Mouse (Mus musculus): ENCODE data around the gene Bcor. TPM values are rescaled to one million over a fixed set of nuclear protein-coding genes. Genes with fewer than 3 reads are reported as not detected.

Gene Bcor
- polyA plus RNA-seq, 1 experiment from 2014 or later, result 23.5 TPM

DNA sequence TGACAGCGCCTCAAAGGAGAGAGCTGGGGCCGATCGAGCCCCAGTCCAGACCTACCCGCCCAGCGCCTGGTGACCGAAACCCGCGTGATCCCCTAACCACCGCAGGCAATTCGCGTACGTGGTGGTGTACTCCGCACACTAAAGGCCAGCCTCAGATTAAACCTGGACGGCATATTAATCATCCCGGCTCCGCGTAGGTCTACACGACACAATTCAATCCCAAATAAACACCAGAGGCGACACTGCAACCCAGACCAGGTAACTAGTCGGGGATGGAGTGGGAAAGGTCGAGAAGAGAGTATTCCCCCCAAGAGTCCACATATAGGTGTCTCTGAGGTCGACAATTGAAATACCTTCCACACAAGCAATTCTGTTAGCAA, 82.6 kb downstream of the Bcor start:
- no peak for DNase-seq (ENCODE audit: low spot score)

DNA sequence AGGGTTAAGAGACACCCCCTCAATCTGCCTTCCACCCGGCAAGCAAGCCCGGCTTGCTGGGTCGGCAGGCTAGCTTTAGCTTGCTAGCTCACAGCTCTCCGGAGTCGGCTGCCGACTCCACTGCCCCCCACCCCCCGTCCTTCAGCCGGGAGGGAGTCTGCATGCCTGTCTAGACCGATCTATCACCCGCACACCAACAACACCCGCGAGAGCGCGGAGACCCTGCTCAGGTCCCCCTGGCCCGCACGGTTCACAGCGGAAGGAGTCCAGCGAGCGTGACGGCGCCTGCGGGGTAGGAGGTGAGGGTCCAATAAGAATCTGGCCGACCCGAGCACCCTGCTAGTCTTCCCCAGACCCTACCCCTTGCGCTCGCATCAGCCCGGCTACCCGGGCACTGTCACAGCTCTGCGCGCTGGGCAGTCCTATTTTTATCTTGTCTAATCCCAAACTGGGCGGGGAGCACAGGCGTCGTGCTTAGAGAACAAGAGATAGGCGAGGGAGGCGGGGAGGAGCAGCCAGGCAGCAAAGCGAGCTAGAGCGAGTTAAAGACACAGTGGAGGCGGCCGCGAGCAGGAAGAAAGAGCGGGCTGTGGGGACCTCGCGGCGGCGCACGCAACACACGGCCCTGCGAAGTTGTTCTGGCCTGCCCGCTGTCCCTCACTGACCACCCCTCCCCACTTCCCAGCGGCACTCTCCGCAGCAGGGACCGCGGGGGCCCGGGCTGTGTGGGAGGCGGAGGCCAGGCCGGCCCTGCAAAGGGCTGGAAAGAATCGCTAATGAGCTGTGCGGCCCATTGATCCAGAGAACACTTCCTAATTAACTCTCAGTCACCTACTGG, 83.2 kb downstream of the Bcor start:
- 3% methylated on average over 58 of the region's 58 CpGs for WGBS
- peaks cover 15% of the 10 kb centered on the region for H3K4me1 ChIP-seq (replicated peaks; ENCODE audit: control insufficient read depth, insufficient read depth, low read length)
- no peaks in the 10 kb centered on the region for H3K36me3 ChIP-seq (ENCODE audit: control insufficient read depth, insufficient read depth, low read length)
- peak overlapping the region; percentile 73 for H3K4me2 ChIP-seq (ENCODE audit: low read depth, low read length, severe bottlenecking)
- H3K27me3 ChIP-seq (ENCODE audit: control insufficient read depth, insufficient read depth, low read length), result peaks cover 53% of the 10 kb centered on the region
- no peaks in the 10 kb centered on the region for H3K9me3 ChIP-seq (ENCODE audit: control insufficient read depth, low read length)
- H3K4me3 ChIP-seq (ENCODE audit: low read depth, low read length), result peak overlapping the region; percentile 51
- peak overlapping the region; percentile 68 for H3K9ac ChIP-seq (ENCODE audit: low read length)
- DNase-seq (ENCODE audit: low spot score) (peak; percentile 83), ATAC-seq (replicated peaks; ENCODE audit: low FRiP score) (peak; percentile 77)
- peak overlapping the region; percentile 50; the same call in 1 of the 2 replicates for H3K27ac ChIP-seq (ENCODE audit: low read depth, low read length)

More for the DNA sequence above, 82.6 kb downstream of the Bcor start:
- H3K36me3 ChIP-seq (ENCODE audit: control insufficient read depth, insufficient read depth, low read length), result no peaks in the 10 kb centered on the region
- peak overlapping the region; percentile 68 for H3K9ac ChIP-seq (ENCODE audit: low read length)
- peaks cover 54% of the 10 kb centered on the region for H3K27me3 ChIP-seq (ENCODE audit: control insufficient read depth, insufficient read depth, low read length)
- peak overlapping the region; percentile 73 for H3K4me2 ChIP-seq (ENCODE audit: low read depth, low read length, severe bottlenecking)
- ATAC-seq (replicated peaks; ENCODE audit: low FRiP score), result no peak
- H3K4me3 ChIP-seq (ENCODE audit: low read depth, low read length), result peak overlapping the region; percentile 51
- under 1% methylated on average over 22 of the region's 22 CpGs for WGBS
- H3K9me3 ChIP-seq (ENCODE audit: control insufficient read depth, low read length), result no peaks in the 10 kb centered on the region
- peaks cover 15% of the 10 kb centered on the region for H3K4me1 ChIP-seq (replicated peaks; ENCODE audit: control insufficient read depth, insufficient read depth, low read length)
- H3K27ac ChIP-seq (ENCODE audit: low read depth, low read length), result no peak overlapping the region

DNA sequence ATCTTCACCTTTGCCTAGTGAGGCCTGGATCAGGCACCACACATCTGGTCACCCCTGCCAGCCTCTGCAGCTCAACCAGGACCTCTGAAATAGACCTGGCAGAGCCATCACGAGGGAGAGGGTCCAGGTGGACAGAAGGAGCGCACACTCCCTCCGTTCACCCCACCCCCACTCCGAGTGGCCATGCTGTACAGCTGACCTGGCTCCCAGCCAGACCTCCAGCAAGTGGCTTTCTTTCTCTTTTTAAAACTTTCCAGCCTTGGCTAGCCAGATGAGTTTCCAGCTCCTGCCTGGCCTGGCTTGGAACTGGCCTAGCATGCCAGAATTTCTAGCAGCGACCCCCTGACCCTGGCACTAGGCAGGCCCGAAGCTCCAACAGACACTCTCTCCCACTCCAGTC, 87.4 kb downstream of the Bcor start:
- ATAC-seq (replicated peaks; ENCODE audit: low FRiP score), result no peak
- Histone ChIP-seq H3K9me3 (ENCODE audit: control insufficient read depth, low read length) (no peaks in the 10 kb centered on the region), H3K9ac (ENCODE audit: low read length) (no peak overlapping the region), H3K27me3 (ENCODE audit: control insufficient read depth, insufficient read depth, low read length) (peaks cover 39% of the 10 kb centered on the region), H3K4me2 (ENCODE audit: low read depth, low read length, severe bottlenecking) (no peak overlapping the region), H3K36me3 (ENCODE audit: control insufficient read depth, insufficient read depth, low read length) (no peaks in the 10 kb centered on the region), H3K27ac (ENCODE audit: low read depth, low read length) (no peak overlapping the region), H3K4me3 (ENCODE audit: low read depth, low read length) (no peak overlapping the region), H3K4me1 (replicated peaks; ENCODE audit: control insufficient read depth, insufficient read depth, low read length) (peaks cover 35% of the 10 kb centered on the region)
- 38% methylated on average over 6 of the region's 6 CpGs for WGBS
- no peak for DNase-seq (ENCODE audit: low spot score)

DNA sequence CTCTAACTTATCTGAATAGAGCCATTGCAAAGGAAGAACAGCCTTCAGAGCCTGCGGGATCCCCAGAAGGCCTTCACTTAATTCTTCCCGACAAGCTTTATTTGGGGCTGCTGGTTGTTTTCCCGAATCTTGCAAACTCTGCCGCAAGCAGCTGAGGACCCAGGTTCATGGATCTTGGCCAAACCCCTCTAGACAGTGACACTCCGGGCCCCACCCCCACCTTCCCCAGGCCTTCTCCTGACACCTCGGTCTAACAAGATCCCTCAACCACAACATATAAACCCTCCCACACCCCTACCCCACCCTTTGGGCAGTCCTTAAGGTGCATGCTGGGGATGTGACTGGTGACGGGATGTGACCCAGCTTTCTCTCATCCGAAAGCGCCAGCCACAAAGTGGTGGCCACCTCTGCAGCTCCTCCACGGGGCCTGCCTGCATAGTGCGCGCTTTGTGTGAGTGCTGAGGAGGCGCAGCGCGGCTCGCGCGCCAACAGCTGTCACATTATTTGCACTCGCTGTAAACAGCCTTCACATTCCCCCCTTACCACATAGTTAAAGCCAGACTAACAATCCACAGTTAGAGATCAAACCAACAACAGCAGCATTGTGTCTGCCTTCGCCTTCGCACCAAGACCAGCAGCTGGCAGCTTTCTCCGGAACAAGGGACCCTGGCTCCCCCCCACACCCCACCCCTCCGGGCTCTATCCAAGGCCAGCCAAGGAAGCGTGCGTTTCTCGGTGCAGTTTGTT, 91.0 kb downstream of the Bcor start:
- 2% methylated on average over 26 of the region's 26 CpGs for WGBS
- DNase-seq (ENCODE audit: low spot score) (peak; percentile 81), ATAC-seq (replicated peaks; ENCODE audit: low FRiP score) (peak; percentile 81)
- Histone ChIP-seq H3K9ac (ENCODE audit: low read length) (0 out of 2 replicates have a peak overlapping the region, but pooled peaks have one; percentile 20), H3K4me3 (ENCODE audit: low read depth, low read length) (0 out of 2 replicates have a peak overlapping the region, but pooled peaks have one; percentile 5), H3K27me3 (ENCODE audit: control insufficient read depth, insufficient read depth, low read length) (peaks cover 27% of the 10 kb centered on the region), H3K36me3 (ENCODE audit: control insufficient read depth, insufficient read depth, low read length) (no peaks in the 10 kb centered on the region), H3K27ac (ENCODE audit: low read depth, low read length) (peak overlapping the region; percentile 13), H3K9me3 (ENCODE audit: control insufficient read depth, low read length) (no peaks in the 10 kb centered on the region), H3K4me1 (replicated peaks; ENCODE audit: control insufficient read depth, insufficient read depth, low read length) (peaks cover 46% of the 10 kb centered on the region), H3K4me2 (ENCODE audit: low read depth, low read length, severe bottlenecking) (peak overlapping the region; percentile 33)

DNA sequence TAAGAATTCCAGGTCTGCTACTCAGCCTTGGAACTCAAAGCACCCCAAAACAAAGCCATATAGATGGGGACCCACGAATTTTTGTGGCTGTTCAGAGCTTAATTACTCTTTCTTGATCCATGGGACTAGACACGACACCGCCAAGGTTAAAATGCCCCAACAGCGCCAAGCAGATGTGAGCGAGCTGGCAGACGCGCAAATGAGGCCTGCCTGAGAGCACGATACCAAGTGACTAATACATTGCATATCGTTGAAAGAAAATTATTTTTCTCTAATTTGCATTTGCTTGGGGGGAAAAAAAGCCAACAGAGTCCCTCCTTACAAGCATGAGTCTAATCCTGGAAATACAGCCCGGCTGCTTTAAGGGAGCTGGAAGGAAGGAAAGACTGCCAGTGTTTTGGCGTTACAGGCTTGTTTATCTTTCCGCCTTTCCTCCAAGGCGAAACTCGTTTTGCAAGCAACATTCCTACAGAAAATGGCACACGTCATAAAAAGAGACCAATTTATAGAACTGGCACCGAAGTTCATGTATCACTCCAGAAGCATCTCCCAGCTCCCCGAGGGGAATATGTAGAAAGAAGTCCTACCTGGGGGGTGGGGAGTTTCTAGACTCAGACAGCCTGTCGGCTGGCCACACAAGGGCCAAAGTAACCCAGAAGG, 92.2 kb downstream of the Bcor start:
- H3K4me2 ChIP-seq (ENCODE audit: low read depth, low read length, severe bottlenecking), result peak overlapping the region; percentile 11; the same call in 1 of the 2 replicates
- H3K36me3 ChIP-seq (ENCODE audit: control insufficient read depth, insufficient read depth, low read length), result no peaks in the 10 kb centered on the region
- no peak overlapping the region for H3K27ac ChIP-seq (ENCODE audit: low read depth, low read length)
- ATAC-seq (replicated peaks; ENCODE audit: low FRiP score), result no peak
- H3K9me3 ChIP-seq (ENCODE audit: control insufficient read depth, low read length), result no peaks in the 10 kb centered on the region
- no peak overlapping the region for H3K4me3 ChIP-seq (ENCODE audit: low read depth, low read length)
- peaks cover 27% of the 10 kb centered on the region for H3K27me3 ChIP-seq (ENCODE audit: control insufficient read depth, insufficient read depth, low read length)
- H3K4me1 ChIP-seq (replicated peaks; ENCODE audit: control insufficient read depth, insufficient read depth, low read length), result peaks cover 48% of the 10 kb centered on the region
- H3K9ac ChIP-seq (ENCODE audit: low read length), result no peak overlapping the region
- WGBS, result 8% methylated on average over 18 of the region's 18 CpGs
- no peak for DNase-seq (ENCODE audit: low spot score)

DNA sequence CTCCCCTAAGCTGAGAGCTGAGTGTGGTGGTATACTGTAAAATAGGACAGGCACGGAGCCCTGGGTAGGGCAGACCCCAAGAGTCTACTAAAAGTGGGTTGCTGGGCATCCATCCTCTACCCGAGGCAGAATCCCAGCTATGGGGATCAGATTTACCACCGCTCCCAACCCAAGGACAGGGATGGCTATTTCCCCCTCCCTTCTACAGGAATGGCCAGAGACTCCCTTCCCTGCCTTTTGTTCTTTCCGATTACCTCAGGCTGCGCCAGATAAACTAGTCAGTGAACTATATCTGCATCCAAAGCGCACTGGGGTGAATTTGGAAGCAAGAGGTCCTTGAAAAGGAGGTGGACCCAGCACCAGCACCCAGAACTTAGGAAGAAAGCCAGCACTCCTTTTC, 93.1 kb downstream of the Bcor start:
- H3K4me2 ChIP-seq (ENCODE audit: low read depth, low read length, severe bottlenecking), result peak overlapping the region; percentile 25; the same call in 1 of the 2 replicates
- peaks cover 25% of the 10 kb centered on the region for H3K27me3 ChIP-seq (ENCODE audit: control insufficient read depth, insufficient read depth, low read length)

DNA sequence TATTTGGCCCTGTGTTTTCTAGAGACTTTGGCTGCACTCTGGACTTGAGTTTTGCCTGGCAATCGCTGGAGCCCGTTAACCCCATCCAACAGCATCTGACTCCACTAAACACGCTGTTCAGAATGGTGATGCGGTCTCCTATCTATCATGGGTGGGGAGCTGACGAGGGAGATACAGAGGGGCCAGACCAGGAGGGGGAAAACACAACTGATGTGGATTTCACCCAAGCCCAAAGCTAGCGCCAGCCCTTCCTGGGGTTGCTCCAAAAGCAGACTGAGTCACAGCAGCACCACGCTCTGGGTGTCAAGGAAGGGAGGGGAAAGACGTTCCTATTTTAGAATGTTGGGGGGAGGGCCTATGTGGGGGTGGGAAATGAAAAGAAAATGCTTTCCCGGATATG, 94.4 kb downstream of the Bcor start:
- Histone ChIP-seq H3K4me1 (replicated peaks; ENCODE audit: control insufficient read depth, insufficient read depth, low read length) (peaks cover 39% of the 10 kb centered on the region), H3K4me2 (ENCODE audit: low read depth, low read length, severe bottlenecking) (no peak overlapping the region), H3K27ac (ENCODE audit: low read depth, low read length) (no peak overlapping the region), H3K27me3 (ENCODE audit: control insufficient read depth, insufficient read depth, low read length) (peaks cover 23% of the 10 kb centered on the region), H3K4me3 (ENCODE audit: low read depth, low read length) (no peak overlapping the region), H3K9ac (ENCODE audit: low read length) (no peak overlapping the region), H3K9me3 (ENCODE audit: control insufficient read depth, low read length) (no peaks in the 10 kb centered on the region), H3K36me3 (ENCODE audit: control insufficient read depth, insufficient read depth, low read length) (no peaks in the 10 kb centered on the region)
- WGBS, result 47% methylated on average over 9 of the region's 9 CpGs
- no peak for ATAC-seq (replicated peaks; ENCODE audit: low FRiP score)
- DNase-seq (ENCODE audit: low spot score), result no peak

More for the DNA sequence above, 93.1 kb downstream of the Bcor start:
- WGBS, result 4% methylated on average over 6 of the region's 6 CpGs
- no peak overlapping the region for H3K27ac ChIP-seq (ENCODE audit: low read depth, low read length)
- DNase-seq (ENCODE audit: low spot score) (no peak), ATAC-seq (replicated peaks; ENCODE audit: low FRiP score) (no peak)
- no peak overlapping the region for H3K4me3 ChIP-seq (ENCODE audit: low read depth, low read length)
- no peaks in the 10 kb centered on the region for H3K36me3 ChIP-seq (ENCODE audit: control insufficient read depth, insufficient read depth, low read length)
- H3K9me3 ChIP-seq (ENCODE audit: control insufficient read depth, low read length), result no peaks in the 10 kb centered on the region
- no peak overlapping the region for H3K9ac ChIP-seq (ENCODE audit: low read length)
- peaks cover 44% of the 10 kb centered on the region for H3K4me1 ChIP-seq (replicated peaks; ENCODE audit: control insufficient read depth, insufficient read depth, low read length)

DNA sequence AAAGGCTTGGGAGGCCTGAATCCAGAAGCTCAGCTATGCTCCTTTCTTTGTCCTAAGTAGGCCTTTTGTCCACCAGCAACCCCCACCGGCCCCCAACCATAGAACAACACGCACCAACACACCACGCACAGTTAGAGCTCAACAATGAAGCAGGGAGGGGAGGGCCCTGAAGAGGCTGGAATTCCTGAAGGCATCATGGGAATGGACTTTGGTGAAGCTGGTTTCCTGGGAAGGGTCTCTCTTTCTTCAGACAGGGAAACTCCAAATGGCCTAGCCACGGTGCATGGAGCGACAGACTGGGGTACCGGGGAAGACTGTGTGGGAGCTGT, 97.3 kb downstream of the Bcor start:
- 10% methylated on average over 6 of the region's 6 CpGs for WGBS
- ATAC-seq (replicated peaks; ENCODE audit: low FRiP score) (peak; percentile 39; the same call in 1 of the 2 replicates), DNase-seq (ENCODE audit: low spot score) (no peak)
- Histone ChIP-seq H3K36me3 (ENCODE audit: control insufficient read depth, insufficient read depth, low read length) (no peaks in the 10 kb centered on the region; the same call in 1 of the 2 replicates), H3K9me3 (ENCODE audit: control insufficient read depth, low read length) (no peaks in the 10 kb centered on the region), H3K4me1 (replicated peaks; ENCODE audit: control insufficient read depth, insufficient read depth, low read length) (peaks cover 25% of the 10 kb centered on the region), H3K27ac (ENCODE audit: low read depth, low read length) (peak overlapping the region; percentile 58; the same call in 1 of the 2 replicates), H3K27me3 (ENCODE audit: control insufficient read depth, insufficient read depth, low read length) (peaks cover 6% of the 10 kb centered on the region; the same call in 1 of the 2 replicates), H3K9ac (ENCODE audit: low read length) (peak overlapping the region; percentile 23; the same call in 1 of the 2 replicates), H3K4me2 (ENCODE audit: low read depth, low read length, severe bottlenecking) (0 out of 2 replicates have a peak overlapping the region, but pooled peaks have one; percentile 8), H3K4me3 (ENCODE audit: low read depth, low read length) (no peak overlapping the region)
